Mouse (Mus musculus): ENCODE measurements around the gene Dst. TPM values are rescaled to one million over a fixed set of nuclear protein-coding genes. Genes with fewer than 3 reads are reported as not detected.
"Not testable (repeated sequence)": the region's sequence is repeated elsewhere in the genome, so short reads cannot be mapped to it uniquely, and the experiment has no call there.

Dst gene
- total RNA-seq, 2 experiments from 2014 or later = 7.0 to 9.2 TPM

- ATAC-seq (replicated peaks; ENCODE audit: low FRiP score, poor library complexity, severe bottlenecking) = no peak
Measured at GRCm38 (mm10) chr1:34051251-34051650, 143.2 kb downstream of the Dst start.

- no peak for ATAC-seq (replicated peaks; ENCODE audit: low FRiP score, poor library complexity, severe bottlenecking)
Measured at GRCm38 (mm10) chr1:34052422-34052821, 144.4 kb downstream of the Dst start.

GRCm38 (mm10) chr1:34054970-34055369, 146.9 kb downstream of the Dst start:
- no peak for ATAC-seq (replicated peaks; ENCODE audit: low FRiP score, poor library complexity, severe bottlenecking)

- no peak for ATAC-seq (replicated peaks; ENCODE audit: low FRiP score, poor library complexity, severe bottlenecking)
Measured at GRCm38 (mm10) chr1:34056658-34057057, 148.6 kb downstream of the Dst start.

DNA sequence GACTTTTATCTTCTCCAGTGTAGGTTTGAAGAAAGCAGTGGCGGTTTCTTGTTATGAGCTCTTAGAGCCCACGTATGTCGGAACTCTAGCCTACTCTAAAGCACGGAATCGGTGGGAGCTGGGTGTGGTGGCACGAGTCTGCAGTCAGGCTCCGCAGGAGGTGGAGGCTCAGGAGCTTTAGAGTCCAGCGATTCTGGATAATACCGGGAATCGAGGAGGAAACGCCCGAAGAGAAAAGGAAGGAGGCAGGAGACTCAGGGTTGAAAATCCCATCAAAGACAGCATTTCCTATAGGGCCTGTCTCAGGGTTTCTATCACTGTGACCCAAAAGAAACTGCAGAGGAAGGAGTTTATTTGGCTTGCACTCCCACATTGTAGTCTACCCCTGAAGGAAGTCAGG, 151.2 kb downstream of the Dst start:
- no peak for ATAC-seq (replicated peaks; ENCODE audit: low FRiP score, poor library complexity, severe bottlenecking)

DNA sequence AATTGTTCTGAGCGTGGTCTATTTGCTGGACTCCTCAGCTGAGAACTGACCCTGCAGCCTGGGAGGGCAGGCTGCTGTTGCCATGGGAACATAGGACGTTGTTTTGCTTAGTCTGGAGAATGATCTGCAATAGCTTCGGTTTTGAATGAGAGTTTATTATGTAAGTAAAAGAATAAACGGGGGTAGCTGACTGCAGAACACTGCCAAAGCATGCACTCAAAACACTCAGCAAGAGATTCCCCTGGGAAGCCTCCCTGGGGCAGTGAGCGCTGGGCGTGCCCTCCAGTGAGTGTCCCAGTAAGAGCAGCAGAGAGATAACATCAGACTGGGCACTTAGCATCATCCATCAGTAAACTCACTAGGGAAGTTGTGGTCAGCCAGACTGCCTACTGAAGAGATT, 152.4 kb downstream of the Dst start:
- no peak for ATAC-seq (replicated peaks; ENCODE audit: low FRiP score, poor library complexity, severe bottlenecking)

DNA sequence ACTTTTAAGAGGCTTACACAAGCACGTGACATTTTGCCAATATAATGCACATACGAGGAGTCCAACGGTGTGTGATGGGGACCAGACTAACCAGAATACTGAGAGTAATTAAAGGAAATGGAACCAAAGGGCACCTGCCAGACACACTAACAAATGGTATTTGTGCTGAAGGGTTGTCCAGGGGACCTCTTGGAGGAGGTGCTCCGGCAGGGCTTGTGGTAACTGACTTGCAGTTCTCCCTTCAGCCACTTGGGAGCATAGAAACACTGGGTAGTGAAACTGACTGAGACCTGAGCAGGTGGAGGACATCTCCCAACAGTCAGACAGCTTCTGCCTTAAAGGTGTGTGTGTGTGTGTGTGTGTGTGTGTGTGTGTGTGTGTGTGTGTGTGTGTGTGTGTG, 153.1 kb downstream of the Dst start:
- no peak for ATAC-seq (replicated peaks; ENCODE audit: low FRiP score, poor library complexity, severe bottlenecking)

GRCm38 (mm10) chr1:34061860-34062259, 153.8 kb downstream of the Dst start:
- no peak for ATAC-seq (replicated peaks; ENCODE audit: low FRiP score, poor library complexity, severe bottlenecking)

DNA sequence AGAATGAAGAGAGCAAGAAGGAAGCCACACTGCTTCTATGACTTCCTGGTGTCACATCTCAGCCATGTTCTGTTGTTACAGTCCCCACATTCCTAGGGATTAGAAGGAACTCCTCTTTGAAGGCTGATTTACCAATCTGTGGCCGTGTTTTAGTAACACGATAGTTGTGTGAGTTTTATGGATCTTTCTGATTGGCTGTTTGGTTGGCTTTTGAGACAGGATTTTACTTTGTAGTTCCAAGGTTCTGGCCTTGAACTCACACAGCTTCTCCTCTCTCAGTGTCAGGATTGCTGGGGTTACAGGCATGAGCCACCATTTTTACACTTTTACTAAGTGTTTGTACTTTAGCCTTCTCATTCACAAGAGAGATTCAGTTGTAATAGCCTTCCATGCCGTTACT, 155.9 kb downstream of the Dst start:
- ATAC-seq (replicated peaks; ENCODE audit: low FRiP score, poor library complexity, severe bottlenecking) = no peak

- ATAC-seq (replicated peaks; ENCODE audit: low FRiP score, poor library complexity, severe bottlenecking) = no peak
Measured at GRCm38 (mm10) chr1:34065551-34066048, 157.6 kb downstream of the Dst start.

DNA sequence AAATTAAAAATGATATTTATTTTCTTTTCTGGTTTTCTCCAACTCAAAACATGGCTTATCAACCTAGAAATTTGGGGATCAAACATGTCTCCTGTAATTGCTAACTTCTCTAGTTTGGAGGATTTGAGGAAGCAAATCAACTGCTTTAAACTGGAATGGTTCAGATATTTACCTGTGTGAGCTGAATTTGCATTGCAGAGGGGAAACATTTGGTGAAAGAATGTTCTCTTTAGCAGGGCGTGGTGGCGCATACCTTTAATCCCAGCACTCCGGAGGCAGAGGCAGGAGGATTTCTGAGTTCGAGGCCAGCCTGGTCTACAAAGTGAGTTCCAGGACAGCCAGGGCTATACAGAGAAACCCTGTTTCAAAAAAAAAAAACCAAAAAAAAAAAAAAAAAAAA, 158.4 kb downstream of the Dst start:
- not testable (repeated sequence) for ATAC-seq (replicated peaks; ENCODE audit: low FRiP score, poor library complexity, severe bottlenecking)

DNA sequence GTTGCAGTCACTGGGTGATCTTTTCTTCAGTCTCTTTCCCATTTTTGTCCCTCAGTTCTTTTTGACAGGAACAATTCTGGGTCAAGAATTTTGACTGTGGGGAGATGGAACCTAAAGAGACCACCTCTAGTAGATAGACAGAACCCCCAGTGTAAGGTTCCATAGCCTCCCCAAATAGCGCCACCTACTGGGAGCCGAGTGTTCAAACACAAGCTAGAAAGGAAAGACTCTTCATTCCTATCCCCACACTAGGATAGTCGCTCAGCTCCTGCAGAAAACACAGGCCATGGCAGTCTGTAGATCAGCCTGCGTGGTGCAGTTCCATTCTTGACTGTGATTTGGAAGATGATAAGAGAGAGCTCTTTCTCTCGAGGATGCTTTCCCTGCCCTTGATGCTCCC, 160.3 kb downstream of the Dst start:
- no peak for ATAC-seq (replicated peaks; ENCODE audit: low FRiP score, poor library complexity, severe bottlenecking)

GRCm38 (mm10) chr1:34069514-34070290, 161.7 kb downstream of the Dst start:
- no peak for ATAC-seq (replicated peaks; ENCODE audit: low FRiP score, poor library complexity, severe bottlenecking)

DNA sequence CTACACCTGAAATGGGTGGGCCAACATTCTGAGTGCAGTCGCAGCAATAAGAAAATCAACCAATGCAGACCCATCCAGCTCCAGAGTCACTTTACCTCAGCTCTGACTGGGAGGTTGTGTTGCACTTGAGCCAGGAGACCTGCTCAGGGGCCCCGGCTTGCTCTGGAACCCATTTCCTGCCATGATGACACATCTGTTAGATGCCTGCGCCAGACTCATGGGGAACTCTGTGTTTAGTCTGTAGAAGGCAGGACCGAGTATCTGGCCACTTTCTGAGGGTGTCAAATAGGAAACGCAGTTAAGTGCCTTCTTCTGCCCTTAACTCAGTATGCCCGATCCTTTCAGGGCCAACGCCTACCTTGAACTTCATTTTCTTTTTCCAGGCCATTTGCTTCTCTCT, 162.4 kb downstream of the Dst start:
- no peak for ATAC-seq (replicated peaks; ENCODE audit: low FRiP score, poor library complexity, severe bottlenecking)

DNA sequence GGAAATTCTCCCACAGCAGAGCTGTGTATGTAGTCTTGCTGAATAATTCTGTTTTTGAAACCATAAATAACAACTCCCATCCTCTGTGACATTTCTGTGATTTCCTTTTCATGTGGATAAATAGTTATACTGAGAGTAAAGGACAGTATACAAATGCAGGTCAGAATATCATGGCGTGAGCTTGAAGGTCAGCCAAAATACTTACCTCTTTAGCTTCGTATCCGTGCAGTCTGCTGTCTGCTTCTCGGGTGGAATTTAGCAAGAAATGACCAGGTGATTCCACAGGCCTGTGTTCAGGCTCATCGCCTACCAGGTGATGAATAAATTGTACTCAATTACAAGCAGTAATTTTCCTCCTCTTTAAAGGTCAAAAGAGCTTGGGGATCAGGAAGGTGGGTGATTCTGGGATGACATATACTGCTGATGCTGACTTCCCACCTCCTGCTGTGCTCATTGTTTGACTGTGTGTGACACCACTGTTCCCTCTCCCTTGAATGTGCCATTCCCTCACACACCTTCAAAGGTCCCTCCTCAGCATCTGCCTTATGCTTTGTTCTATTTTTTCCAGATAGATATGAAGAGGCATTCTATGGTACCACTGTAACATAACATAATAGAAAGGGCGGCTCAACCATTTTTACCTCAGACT, 163.1 kb downstream of the Dst start:
- no peak for ATAC-seq (replicated peaks; ENCODE audit: low FRiP score, poor library complexity, severe bottlenecking)

GRCm38 (mm10) chr1:34072262-34072661, 164.2 kb downstream of the Dst start:
- ATAC-seq (replicated peaks; ENCODE audit: low FRiP score, poor library complexity, severe bottlenecking) = no peak

DNA sequence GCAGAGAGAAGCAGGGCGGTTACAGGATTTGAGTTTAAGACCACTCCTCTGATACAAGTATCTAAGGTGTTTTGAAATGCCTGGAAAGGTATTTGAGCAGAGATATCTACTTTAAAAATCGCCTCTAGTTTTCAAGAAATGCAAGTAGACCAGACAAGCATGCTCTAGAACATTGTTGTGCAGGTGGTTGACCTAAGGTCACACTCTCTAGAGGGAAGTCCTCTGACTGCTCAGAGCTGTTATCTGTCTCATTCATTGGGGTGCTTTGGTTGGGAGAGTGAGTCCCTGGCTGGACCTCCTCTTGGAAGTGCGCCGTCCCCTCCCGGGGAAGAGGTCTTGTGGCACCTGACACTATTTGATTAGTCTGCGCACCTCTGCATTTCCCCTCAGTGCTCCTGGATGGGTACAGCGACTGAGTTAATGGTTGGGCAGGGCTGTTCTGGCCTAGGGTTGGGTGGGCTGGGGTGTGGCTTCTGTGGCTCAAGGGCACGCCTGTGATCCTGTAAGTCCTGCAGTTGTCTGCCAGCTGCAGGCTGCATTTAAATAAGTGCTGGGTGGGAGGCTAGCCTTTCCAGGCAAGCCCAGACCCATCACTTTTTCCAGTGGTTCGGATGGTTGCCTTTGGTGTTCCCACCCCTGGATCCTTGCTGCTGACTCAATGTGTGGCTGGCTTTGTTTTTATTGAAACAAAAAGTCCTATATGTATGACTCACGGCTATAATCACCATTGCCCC, 165.6 kb downstream of the Dst start:
- no peak for ATAC-seq (replicated peaks; ENCODE audit: low FRiP score, poor library complexity, severe bottlenecking)

DNA sequence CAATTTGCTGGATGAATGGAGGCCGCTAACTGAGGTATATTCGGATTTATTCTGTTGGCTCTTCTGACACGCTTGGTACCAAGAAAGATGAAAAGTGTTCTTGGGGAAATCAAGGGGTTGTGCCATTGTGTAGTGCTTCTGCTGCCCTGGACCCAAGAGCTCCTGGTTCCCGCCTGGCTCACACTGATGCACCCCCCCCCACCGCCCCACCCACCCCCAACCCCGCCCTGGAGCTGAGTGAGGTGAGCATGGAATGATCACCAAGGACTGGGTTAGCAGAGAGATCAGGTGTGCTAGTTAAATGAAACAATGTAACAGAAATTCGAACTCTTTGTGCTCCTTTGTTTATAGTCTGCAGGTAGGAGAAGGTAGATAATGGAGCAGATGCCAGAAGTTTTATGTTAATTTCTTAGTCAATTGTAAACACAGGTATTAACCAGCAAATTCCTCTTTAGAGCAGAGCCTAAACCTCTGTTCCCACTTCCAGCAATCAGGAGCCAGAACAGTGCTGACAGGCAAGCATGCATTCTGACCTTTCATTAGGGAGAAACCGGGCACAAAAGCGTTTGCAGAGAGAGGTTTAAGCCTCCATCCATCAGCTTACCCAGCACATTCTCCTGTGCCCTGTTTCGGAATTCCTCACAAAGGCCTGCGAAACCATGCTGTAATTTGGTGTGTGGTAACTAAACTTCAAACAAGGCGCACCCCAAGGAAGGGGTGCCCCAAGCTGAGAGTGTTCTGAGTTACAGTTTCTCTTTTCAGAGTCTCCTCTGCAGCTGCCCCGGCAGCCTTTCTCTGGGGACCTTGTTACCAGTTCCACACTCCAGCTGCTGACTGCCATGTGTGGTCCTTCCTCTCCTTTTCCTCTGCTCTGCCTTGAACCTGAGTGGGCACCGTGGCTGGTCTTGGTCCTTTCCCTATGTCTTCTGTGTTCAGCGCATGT, 166.5 kb downstream of the Dst start:
- no peak for ATAC-seq (replicated peaks; ENCODE audit: low FRiP score, poor library complexity, severe bottlenecking)

GRCm38 (mm10) chr1:34076701-34077421, 168.8 kb downstream of the Dst start:
- no peak for ATAC-seq (replicated peaks; ENCODE audit: low FRiP score, poor library complexity, severe bottlenecking)
